Mouse (Mus musculus): ENCODE data around the gene Bbs4. TPM values are rescaled to one million over a fixed set of nuclear protein-coding genes. Genes with fewer than 3 reads are reported as not detected.

The Bbs4 gene
- polyA plus RNA-seq, 1 experiment from 2014 or later = 17.5 TPM

DNA sequence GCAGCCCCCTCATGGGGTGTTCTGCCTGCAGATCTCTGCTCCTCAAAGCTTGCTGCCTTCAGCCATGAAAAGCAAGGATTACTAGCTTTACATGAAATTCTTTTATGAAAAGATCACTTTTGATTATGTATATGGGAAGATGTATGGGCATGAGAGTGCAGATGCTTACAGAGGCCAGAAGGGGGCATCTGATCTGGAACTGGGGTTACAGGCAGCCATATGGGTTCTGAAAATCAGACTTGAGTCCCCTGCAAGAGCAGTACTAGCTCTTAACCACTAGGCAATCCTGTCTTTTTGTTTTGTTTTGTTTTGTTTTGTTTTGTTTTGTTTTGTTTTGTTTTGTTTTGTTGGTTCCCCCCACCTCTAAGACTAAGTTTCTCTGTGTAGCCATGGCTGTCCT lies 80.1 kb downstream of the Bbs4 start:
- H3K4me2 ChIP-seq = no peak overlapping the region
- H3K4me1 ChIP-seq = 0 out of 2 replicates have a peak, but pooled peaks cover 6% of the 10 kb centered on the region
- no peak overlapping the region for H3K9ac ChIP-seq
- no peaks in the 10 kb centered on the region for H3K27me3 ChIP-seq
- no peak for ATAC-seq (ENCODE audit: insufficient number of reproducible peaks, low FRiP score, low TSS enrichment, low read depth)
- H3K36me3 ChIP-seq = no peaks in the 10 kb centered on the region
- H3K4me3 ChIP-seq = no peak overlapping the region
- H3K9me3 ChIP-seq = no peaks in the 10 kb centered on the region
- no peak overlapping the region for H3K27ac ChIP-seq

Other genes with a start within 250 kb of the Bbs4 start
- gene Adpgk, start 62.0 kb downstream of the Bbs4 start, polyA plus RNA-seq (2015; fragmentation: Nextera tagmentation; extraction: Ambion mirVana) = 42.8 and 44.3 TPM in 2 replicates
- gene Arih1, start 133.1 kb upstream of the Bbs4 start, polyA plus RNA-seq (2015; fragmentation: Nextera tagmentation; extraction: Ambion mirVana) = 13.0 and 15.0 TPM in 2 replicates
- 89.9 and 108 TPM in 2 replicates for gene Hexa, start 186.0 kb upstream of the Bbs4 start, polyA plus RNA-seq (2015; fragmentation: Nextera tagmentation; extraction: Ambion mirVana)
- gene Tmem202, start 186.3 kb upstream of the Bbs4 start, polyA plus RNA-seq (2015; fragmentation: Nextera tagmentation; extraction: Ambion mirVana) = 0.27 TPM in 1 of 2 replicates, not detected in the other
- 0.09 and 0.10 TPM in 2 replicates for gene Celf6, start 224.4 kb upstream of the Bbs4 start, polyA plus RNA-seq (2015; fragmentation: Nextera tagmentation; extraction: Ambion mirVana)

Measured in limb, embryonic 15.5 days (tissue).